Mouse (Mus musculus) brain, adult 2 months (tissue): ENCODE results near the gene Ptk7.
A peak's percentile ranks its signal among the peaks of the same experiment; 100 is the strongest.

Experiments
- DNase-seq: peaks from one replicate; pipeline ENCODE4 v3.0.0; 2011; ENCODE audit warnings: low read depth, low spot score

The Ptk7 gene

DNA sequence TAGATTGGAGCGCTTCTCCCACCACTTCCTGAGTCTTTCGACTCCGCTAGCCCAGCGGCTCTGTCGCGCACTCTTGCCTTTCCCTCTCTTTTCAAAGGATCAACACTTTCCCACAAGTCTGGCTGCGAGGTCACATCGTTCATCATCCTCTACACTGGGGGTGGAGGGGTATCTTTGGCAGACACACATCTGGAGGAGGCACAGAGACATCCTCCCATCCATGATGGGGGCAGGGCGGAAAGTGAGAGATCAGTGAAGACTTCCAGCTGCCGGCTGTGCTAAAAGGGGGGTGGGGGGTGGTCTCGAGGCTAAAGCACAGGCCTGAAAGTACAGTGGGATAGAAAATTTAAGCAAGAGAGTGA is 72.7 kb downstream of the Ptk7 start:
- DNase-seq = no peak

DNA sequence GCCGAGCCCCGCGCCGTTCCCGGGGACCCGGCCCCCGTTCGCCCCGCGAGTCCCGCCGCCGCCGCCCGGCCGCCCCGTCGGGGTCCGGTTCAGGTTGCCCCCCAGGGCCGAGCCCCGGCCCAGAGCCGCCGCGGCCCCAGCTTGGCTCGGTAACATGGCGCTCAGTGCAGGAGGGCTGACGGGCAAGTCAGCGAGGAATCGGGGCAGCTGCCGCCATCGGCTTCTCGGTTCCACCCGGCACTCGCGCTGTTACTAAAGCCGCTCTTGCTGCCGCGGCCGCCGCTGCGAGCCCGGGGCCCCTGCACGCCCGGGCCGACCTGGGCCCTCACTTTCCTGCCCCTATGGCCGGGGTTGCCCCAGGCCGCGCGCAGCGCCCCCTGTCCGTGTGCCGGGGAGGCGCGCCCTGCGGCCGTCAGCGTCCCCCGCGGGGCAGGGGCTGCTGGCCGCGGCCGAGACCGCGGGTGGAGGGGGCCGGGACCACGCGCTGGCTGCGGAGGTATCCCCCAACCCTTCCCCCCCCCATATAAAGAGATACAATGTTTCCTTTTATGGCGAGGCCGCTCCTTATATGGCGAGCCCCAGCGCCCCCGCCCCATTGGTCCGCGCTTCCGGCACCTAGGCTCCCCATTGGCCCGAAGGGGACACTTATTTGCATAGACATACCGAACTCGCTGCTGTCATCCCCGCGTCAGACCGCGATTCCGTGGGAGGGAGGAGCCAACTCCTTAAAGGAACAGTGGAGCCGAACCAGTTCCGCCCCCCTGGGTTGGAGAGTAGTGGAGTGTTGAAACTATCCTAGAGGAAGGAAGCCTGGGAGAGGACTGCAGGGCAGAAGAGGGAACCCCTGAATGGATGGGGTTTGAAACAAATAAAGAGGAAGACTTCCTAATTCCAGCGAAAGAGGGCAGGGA is 73.4 kb downstream of the Ptk7 start, which contains the start of gene Srf:
TSS of gene Srf (minus strand) at position 503 of the 911 bp plus-strand sequence.
- DNase-seq = peak; percentile 99

DNA sequence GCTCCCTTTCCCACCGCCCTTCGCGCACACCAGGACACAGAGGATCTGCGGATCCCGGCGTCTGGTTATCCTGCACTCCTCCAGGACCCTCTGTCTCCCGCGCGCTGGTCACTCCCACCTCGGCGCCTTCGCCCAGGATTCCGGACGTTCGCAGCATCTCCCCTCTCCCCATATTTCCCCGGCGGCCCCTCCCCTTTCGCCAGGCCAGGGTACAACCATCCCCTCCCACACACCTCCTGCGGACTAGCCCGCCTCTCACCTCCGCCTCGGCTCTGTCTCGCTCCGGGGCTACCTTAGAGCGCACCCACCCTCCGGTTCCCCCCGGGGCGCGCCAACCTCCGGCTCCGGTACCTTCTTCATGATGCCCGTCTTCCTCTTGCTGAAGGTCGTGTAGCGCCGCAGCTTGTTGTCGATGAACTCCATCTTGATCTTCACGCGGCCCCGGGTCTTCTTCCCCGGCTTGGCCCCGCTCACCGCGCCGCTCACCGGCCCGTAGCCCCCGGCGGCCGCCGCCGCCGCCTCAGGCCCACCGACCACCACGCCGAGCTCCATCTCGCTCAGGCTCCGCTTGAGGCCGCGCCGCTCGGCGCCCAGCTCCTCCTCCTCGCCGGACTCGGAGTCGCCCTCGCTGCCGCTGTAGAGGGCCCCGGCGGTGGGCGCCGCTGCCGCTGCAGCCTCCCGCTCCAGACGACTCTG is 74.2 kb downstream of the Ptk7 start:
- DNase-seq = peak; percentile 32

DNA sequence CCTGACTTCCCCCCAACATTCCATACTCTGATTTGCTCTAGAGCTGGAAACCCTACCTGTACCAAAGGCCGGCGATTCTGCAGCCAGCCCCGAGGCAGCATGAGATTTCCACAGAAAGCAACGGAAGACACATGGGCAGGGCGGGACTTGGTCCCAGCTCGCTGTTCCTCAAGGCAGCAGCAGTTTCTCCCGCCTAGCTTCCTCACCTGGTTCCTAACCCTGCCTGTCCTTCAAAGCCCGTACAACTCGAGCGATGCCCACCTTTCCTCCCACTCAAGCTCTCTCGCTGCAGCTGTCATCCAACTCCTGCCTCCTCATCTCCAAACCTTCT is 74.7 kb downstream of the Ptk7 start:
- peak; percentile 77 for DNase-seq

DNA sequence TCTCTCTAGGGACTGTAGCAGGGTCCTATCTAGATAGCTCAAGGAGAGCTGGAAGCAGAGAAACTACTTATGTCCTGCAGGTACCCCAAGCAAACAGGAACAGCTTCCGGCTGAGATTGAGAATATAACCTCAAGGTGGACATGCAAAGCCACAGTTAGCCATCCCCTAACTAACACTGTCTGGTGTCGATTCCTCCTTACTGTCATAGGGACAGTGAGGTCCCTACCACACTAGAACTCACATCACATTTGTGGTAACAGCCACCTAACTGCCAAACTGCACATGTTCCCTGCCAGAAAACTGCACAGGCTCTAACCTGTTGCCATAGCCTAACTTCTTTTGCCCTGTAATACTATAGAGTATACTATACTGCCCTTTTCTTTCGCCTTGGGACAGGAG is 75.4 kb downstream of the Ptk7 start:
- no peak for DNase-seq

DNA sequence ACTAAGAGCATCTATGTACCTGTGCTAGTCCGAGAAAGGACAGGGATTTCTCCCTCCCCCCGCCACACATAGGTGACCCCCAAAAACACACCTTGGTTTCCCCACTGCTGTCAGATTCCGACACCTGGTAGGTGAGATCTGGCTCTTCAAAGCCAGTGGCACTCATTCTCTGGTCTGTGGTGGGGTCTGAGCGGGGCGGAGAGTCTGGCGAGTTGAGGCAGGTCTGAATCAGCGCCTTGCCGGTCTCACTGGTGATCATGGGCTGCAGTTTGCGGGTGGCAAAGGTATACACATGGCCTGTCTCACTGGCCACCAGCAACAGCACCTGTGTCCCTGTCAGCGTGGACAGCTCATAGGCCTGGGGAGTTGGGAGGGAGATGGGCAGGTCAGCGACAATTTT is 75.8 kb downstream of the Ptk7 start:
- DNase-seq = no peak

DNA sequence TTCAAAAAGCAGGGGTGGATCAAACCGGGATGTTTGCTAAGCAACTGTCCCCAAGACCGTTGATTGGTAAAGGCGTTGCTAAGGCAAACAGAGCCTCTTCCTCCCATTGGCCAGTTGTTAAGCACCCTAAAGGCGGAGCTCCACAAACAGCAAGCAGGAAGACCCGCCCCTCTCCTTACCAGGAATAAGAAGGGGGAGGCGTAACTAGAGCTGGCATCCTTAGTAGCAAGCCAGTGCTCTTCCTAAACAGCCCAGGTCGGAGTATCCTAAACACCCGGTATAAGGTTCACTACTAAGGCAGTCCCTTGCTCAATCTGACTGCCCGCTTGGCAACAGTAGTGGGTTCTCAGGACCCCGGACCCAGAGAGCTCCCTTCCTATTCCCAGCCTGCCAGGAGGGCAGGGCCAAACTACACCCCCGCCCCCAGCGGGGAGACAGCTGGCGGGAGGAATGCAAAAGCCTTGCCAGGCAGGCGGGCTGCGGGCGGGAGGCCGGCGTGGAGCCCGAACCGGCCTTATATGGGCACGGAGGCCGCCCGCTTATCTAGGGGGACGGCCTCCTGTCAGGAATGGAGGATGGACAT is 76.4 kb downstream of the Ptk7 start:
- peak; percentile 99 for DNase-seq

DNA sequence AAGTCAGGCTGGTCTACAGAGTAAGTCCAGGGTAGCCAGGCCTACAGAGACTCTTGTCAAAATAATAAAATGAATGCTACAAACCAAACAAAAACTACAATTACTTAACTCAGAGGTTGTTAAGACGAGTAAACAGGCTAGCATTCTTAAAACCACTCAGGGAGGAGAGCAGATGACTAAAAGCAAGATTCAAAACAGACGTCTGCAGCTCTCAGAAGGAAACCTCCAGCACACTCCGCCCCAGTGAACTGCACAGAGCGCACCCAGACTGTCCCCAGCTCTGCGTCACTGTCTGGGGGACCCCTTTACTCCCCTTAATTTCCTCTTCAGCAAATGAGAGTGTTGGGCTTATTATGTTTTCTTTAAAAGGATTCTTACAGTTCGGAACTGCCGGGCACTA is 77.2 kb downstream of the Ptk7 start:
- no peak for DNase-seq

DNA sequence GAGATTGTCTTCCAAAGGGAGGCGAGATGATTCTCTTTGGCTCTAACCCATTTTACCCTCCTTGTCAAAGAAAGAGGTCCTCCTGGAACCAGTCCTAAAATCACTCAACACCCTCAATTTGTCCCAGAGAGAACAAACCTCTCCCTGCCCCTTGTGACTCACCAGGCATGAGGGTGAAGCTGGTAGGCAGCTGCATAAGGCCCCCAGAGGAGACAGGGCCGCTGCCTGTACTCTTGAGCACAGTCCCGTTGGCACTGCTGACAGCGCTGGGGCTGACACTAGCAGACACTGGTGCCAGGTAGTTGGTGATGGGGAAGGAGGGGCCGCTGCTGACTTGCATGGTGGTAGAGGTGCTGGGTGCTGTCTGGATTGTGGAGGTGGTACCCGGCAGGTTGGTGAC is 77.9 kb downstream of the Ptk7 start:
- no peak for DNase-seq

DNA sequence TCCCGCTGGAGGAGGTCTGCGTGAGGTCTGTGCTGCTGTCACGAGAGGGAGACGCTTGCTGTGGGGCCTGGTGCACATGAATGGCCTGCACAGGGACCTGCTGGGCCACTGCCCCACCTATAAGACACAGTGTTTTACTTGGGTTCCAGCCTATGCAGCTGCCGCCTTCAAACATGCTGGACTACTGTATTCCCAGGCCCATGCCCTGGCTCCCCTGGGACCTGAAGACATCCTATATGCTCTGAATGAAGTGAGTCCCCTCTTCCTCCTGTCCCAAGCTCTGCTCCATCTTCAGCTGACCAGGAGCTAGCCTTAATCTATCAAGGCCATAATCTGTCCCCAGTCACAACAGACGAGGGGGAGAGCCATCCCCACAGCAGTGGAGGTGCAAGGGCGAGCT is 78.4 kb downstream of the Ptk7 start:
- DNase-seq = no peak

DNA sequence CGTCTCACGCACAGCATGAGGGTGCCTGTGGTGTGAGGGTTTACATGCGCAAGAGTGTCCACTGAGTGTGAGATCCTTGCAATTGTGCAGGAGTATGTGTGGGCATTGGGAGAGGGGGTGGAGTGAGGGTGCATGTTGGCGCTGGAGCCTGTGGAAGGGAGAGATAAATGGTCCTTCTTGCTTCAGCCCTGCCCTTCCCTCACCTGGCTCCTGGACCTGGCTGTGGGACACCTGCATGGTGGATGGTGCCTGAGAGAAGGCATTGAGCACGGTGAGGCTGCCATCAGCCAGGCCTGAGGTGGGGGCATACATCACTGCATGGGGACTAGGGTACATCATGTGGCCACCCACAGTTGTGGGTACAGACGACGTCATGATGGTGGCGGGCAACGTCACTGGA is 79.7 kb downstream of the Ptk7 start:
- no peak for DNase-seq

DNA sequence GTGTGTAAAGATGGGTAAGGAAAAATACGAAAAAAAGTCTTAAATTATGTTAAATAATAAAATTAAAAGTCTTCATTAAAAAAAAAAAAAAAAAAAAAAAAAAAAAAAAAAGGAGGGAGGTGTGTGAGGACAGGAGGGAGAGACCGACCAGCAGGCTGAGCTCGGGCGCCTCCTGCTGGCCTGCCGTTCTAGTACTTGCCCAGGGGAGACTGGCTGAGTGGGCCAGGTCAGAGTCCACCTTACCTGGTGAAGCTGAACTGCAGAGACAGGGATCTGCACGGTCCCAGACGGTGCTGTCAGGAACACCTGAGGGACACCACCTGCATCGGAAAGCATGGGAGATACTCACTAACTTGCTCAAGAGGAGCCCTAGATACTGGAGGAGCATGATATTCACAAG is 80.1 kb downstream of the Ptk7 start:
- peak; percentile 59 for DNase-seq

DNA sequence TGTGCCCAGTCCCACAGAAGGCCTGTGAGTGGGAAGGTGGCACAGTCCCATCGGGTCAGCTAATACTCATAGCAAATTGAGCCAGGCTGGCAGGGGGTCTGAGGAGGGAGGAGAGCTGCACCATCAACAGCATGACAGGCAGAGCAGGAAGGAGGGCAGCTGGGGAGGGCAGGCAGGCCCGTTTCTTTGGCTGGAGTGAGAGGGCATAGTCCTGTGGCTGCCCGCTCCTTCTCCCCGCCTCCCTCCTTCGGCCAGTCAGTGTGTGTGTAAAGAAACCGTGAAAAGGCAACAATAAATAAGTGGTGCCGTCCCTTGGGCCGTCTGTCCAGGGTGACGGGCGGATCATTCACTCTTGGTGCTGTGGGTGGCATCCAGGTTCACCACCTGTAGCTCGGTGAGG is 80.6 kb downstream of the Ptk7 start:
- DNase-seq = no peak

DNA sequence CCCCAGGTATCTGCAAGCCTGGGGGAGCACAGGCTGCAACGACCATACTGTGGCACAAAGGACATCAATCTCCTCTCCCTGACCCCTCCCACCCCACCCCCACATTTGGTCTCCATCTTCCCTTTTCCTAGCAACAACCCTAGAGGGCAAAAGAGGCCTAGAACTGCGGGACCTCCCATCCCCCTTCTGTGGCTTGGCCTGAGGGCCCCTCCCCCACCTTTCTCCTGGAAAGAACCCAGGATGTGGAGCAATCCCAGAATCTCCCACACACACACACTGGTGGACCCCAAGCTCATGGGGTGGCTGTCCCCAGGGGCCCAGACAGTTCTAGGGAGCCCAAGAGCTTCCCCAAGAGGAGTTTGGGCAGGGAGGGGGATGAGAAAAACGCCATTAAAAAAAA is 81.4 kb downstream of the Ptk7 start:
- no peak for DNase-seq

DNA sequence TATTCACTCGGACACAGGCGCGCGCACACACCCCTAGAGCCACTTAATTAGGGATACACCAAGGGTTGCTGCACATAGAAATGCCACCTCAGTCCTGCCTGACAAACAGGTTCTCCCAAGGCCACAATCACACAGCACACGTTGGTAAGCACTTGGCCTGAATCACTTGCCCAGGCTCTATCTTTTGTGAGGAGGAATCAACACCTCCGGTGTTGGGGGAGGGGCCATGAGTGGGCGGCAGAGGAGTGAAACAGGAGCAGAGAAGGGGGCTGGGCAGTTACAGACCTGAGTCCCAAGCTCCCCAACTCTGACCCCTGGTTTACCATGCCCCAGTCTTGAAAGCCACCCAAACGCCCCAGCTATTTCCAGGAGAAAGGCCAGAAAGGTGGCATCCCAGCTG is 82.3 kb downstream of the Ptk7 start:
- DNase-seq = no peak

DNA sequence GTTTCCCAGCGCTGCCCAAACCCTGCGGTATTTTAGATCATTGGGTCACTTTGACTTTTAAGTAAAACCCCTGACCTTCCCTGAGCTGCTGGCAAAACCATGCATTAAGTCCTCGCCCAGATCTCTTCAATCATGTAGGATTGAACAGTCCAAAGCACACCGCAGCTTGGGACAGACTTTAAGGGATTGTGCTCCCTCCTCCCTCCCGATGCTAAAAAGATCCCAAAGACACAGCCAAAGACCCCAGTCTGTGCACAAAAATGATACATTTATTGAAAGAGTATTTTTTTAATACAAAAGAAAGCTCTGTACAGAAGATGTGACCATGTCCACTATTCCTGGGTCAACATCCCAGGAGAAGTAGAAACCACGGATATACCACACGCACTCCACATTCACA is 82.7 kb downstream of the Ptk7 start:
- no peak for DNase-seq

DNA sequence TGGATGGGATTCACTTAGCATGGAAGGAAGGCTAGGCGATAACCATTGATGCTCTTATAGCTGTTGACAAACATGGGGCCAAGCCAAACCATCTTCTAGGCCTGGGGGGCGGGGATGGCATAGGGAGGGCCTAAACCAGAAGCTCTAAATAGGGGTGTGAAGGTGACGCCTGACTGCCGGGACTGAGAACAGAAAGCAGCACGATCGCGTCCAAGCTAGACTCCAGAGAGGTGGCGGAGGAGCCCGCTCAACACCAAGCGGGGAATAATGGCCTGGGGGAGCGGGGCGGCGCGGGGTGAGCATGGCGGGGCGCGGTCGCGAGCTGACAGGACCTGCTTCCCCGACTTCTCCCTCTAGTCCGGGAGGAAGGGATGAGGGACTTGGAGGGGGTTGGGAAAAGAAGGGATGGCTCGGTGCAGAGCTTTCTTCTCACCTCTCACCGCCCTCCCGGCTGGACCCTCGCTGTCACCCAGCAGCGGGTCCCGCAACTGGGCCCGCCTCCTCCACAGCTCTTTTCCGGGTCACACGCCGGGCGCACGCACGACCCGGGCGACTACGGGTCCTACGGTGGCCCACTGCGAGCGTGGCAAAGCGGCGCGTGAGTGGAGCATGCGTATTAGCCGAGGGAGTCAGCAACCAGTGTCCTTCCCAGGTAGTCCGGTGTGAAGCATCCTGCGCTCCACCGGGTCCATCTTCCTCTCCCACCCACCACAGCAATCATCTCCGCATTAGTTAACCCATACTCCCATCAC is 83.3 kb downstream of the Ptk7 start, which contains the start of gene Cul9:
TSS of gene Cul9 (minus strand) at position 576 of the 752 bp plus-strand sequence.
- DNase-seq = peak; percentile 98

DNA sequence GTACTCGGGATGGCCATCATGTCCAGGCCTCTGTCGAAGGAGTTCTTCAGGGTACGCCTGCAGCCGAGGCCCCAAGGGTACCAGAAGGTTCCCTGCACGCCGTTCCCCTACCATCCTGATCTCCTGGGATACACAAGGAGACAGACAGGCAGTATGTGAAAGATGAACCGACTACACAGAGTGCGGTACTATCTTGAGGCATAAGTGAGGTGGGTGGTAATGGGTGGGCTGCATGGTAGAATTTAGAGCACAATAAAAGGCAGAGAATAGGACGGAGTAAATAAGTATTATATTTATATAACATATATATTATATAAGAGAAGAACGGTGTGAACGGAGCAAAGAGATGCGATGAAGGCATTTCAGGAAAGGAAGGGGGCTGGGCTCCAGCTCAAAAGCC is 85.6 kb downstream of the Ptk7 start:
- peak; percentile 51 for DNase-seq

DNA sequence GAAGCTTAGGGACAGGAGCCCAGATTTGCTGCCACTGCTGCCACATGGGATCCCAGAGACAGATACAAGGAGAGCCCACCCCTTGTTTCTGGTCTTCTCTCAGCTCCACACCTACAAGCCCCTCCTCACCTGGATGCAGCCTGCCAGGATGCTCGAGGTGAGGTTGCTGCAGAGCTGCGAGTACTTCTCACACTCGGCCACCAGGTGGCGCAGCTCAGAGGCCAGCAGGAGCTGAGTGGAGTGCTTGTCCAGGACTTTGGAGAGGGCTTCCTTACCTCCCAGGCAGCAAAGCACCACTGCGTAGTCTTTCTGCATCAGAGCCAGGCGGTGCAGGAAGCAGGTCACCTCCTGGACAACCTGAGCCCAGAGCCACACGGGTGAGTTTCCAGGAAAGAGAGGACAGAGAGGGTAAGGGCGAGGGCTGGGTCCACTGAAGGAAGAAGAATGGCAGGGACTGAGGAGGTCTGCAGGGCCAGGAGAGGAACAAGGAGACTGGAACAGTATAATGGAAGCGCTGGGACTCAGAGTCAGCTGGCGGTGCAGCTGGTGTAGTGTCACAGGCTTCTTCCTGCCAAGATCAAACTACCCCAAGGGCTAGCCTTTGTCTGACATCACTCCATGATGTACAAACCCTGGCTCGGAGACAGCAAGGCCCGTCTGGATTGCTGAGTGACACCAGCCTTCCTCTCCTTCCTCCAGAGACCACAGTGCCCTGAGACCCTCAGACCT is 103.6 kb downstream of the Ptk7 start:
- peak; percentile 88 for DNase-seq

DNA sequence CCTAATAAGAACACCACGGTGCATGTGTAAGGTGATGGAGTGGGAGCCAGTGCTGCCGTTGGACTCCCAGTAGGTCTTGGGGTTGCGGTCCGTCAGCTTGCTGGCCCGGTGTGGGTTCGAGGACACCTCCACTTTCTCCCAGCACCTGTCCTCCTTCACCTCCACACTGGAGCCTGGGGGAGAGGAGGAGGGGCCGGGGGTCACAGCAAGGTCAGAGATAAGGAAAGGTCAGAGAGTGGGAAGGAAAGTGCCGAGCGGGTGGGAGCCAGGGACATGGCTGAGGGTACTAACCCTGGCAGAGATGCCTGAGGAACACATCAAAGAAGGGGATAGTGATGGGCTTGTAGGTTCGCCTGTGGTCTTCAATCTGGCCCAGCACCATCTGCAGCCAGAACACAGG is 104.2 kb downstream of the Ptk7 start:
- DNase-seq = no peak

DNA sequence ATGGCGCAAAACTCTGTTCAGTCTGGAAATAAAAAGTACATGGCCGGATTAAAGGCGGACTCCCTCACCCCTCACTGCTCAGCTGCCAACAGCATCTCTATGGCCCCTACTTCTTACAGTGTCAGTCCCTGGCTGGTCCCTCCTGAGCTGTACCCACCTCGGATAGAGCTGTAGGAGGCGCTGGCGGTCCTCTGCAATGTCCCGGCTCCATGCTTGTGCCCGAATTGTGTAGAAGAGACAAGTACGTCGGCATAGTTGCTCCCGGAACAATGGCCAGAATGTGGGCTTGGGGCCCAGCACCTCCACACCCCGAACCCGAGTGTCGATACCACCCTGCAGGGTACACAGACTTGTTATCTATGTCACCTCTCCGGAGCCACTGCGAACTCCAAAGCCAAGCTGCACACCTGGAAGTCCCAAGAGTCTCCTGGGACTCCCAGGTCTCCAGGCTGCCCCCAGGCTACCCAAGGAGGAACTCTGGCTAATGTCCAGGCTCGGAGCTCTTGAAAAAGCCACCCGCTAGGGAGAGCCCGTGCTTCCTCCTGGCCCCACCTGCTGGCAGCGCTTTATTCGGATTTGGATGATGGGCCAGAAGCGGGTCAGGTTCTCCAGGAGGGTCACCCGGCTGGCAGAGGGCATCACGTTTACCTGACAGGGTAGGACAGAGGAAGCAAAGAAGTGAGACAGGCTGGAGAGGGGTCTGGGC is 107.2 kb downstream of the Ptk7 start:
- DNase-seq = no peak
